Mouse (Mus musculus) thymus, adult 2 months (tissue): Measurements from ENCODE around the gene Aen. TPM values are rescaled to one million over a fixed set of nuclear protein-coding genes. Genes with fewer than 3 reads are reported as not detected.

Experiments used
- DNase-seq: peaks from one replicate; pipeline ENCODE4 v3.0.0; 2021
- H3K27ac ChIP-seq: fragments of 200-500 bp; 2 replicates; pipeline ENCODE4 v1.5.1; 2012; ENCODE audit warnings: low read length, control low read depth; ENCODE audit not compliant: control insufficient read depth, insufficient read depth
- H3K27me3 ChIP-seq: fragments of 200-500 bp; 2 replicates; pipeline ENCODE4 v1.6.1; 2012; ENCODE audit warnings: mild to moderate bottlenecking, low read length, moderate library complexity, mixed read lengths; ENCODE audit not compliant: control insufficient read depth, insufficient read depth
- H3K36me3 ChIP-seq: fragments of 200-500 bp; 2 replicates; pipeline ENCODE4 v1.6.1; 2012; ENCODE audit warnings: mild to moderate bottlenecking, low read length, moderate library complexity; ENCODE audit not compliant: control insufficient read depth, insufficient read depth
- H3K4me1 ChIP-seq: fragments of 200-500 bp; replicated peaks from 2 replicates; pipeline ENCODE4 v1.6.1; 2012; ENCODE audit warnings: low read length; ENCODE audit not compliant: control insufficient read depth, insufficient read depth
- H3K4me3 ChIP-seq: fragments of 200-500 bp; 2 replicates; pipeline ENCODE4 v1.5.1; 2012; ENCODE audit warnings: mild to moderate bottlenecking, low read length, control low read depth, moderate library complexity; ENCODE audit not compliant: control insufficient read depth, insufficient read depth
- CTCF ChIP-seq: fragments of 200-500 bp; IDR thresholded peaks from 2 replicates; pipeline ENCODE4 v1.5.1; 2012; ENCODE audit warnings: mild to moderate bottlenecking, control low read depth, low read length, moderate library complexity, borderline replicate concordance; ENCODE audit not compliant: control insufficient read depth, poor library complexity, insufficient read depth; ENCODE audit errors: extremely low read depth
- POLR2A ChIP-seq: fragments of 200-500 bp; IDR thresholded peaks from 2 replicates; pipeline ENCODE4 v1.6.1; 2012; ENCODE audit warnings: mild to moderate bottlenecking, low read length, control low read depth, moderate library complexity; ENCODE audit not compliant: control insufficient read depth, poor library complexity, insufficient read depth; ENCODE audit errors: extremely low read depth
- WGBS: fragments of 180-500 bp; shearing (Covaris S2); methylation state at CpG from one replicate; pipeline ENCODE4 v1.1.7; 2018; 5-methylcytosine and 5-hydroxymethylcytosine counted together
- polyA plus RNA-seq: library from polyadenylated mRNA; depleted of rRNA; stranded (reverse); fragments of >200 nt; gene quantifications from 2 replicates; pipeline ENCODE4 v1.2.3, GENCODE M21; 2012

The Aen gene
- polyA plus RNA-seq, 1 experiment, result 32.3 TPM

DNA sequence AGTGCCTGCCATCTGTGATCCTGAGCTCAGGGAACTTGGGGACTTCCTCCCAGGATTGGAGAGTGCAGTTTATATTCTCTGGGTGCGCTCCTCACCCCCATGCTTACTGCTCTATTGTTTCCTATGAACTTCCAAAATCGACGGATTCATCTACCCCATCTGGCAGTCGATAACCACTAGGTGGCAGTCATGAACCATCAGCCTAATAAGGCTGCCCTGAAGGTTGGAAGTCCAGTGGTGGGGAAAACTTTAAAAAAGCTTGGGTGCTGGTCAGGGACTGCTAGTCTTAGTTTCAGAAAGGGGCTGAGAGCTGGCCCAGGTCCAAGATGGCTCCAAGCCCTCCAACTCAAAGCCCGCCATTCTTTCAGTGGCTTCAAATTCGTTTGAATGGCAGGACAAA is 28.6 kb downstream of the Aen start:
- peak; percentile 55 for DNase-seq
- WGBS, result 22% methylated on average over 6 of the region's 6 CpGs
- Histone ChIP-seq H3K27me3 (no peaks in the 10 kb centered on the region), H3K36me3 (no peaks in the 10 kb centered on the region), H3K27ac (no peak overlapping the region), H3K4me3 (no peak overlapping the region), H3K4me1 (no peaks in the 10 kb centered on the region)
- TF ChIP-seq POLR2A (no peak), CTCF (0 out of 2 replicates have a peak, but pooled peaks have one; percentile 54)

DNA sequence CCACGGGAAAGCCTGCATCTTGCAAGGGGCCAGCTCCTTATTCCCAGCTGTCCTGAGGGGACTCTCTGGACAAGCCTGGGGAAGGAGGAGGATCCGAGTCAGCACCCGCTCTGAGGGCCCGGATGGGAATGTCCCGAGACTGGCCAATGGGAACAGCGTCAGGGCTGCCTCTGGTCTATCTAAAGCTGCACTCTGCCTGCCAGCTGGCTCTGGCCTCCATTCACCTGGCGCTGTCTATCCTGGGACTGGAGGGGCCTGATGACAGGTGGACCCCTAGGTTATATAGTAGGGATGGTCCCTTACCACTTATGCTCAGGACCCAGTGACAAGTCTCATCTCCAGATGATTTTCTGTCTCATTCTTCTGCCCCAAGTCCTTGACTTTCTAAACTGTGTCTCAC is 29.1 kb downstream of the Aen start:
- Histone ChIP-seq H3K4me3 (no peak overlapping the region), H3K4me1 (no peaks in the 10 kb centered on the region), H3K27me3 (no peaks in the 10 kb centered on the region), H3K36me3 (no peaks in the 10 kb centered on the region), H3K27ac (no peak overlapping the region)
- 82% methylated on average over 7 of the region's 7 CpGs for WGBS
- DNase-seq, result no peak
- TF ChIP-seq POLR2A, result no peak
- 0 out of 2 replicates have a peak, but pooled peaks have one; percentile 4 for TF ChIP-seq CTCF

DNA sequence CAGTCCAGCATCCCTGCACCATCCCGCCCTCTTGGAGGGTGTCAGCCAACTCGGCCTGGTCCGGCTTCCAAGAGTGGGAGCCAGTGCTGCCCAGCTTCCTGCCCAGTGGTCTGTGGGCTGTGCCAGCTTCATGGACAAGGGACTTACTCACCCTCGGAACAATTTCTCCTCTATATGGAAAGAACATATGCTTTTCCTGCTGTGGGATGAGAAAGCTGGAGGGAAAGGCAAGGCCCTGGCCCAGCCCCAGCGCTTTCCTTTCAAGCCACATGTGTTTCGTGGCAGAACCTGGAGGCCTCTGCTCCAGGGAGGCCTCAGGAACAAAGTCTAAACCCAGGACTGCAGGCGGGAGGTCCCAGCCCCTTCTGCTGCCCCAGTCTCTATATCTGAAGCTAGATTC is 30.0 kb downstream of the Aen start:
- Histone ChIP-seq H3K27me3 (no peaks in the 10 kb centered on the region), H3K27ac (no peak overlapping the region), H3K4me1 (no peaks in the 10 kb centered on the region), H3K36me3 (no peaks in the 10 kb centered on the region), H3K4me3 (no peak overlapping the region)
- no peak for DNase-seq
- TF ChIP-seq CTCF (no peak), POLR2A (no peak)
- WGBS, result 94% methylated on average over 7 of the region's 7 CpGs

DNA sequence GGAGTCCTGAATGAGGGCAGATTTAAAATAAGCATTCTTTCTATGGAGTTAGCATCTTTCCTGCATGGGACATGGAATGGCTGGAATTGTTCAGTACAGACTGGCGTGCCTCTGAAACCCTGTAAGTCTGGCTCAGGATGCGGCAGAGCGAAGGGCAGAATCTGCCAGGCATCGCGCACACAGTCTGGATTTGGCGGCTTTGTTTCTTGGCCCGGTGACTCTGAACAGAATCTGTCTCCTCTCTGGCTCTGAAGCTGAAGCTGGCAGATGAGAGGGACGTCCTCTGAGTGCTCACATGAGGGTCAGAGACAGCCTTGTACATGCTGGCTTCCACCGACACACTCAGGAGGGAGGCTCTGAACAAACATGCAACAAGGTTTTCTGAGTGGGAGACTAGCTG is 30.5 kb downstream of the Aen start:
- Histone ChIP-seq H3K4me3 (no peak overlapping the region), H3K4me1 (no peaks in the 10 kb centered on the region), H3K27ac (no peak overlapping the region), H3K36me3 (no peaks in the 10 kb centered on the region), H3K27me3 (no peaks in the 10 kb centered on the region)
- no peak for DNase-seq
- no peak for TF ChIP-seq CTCF
- TF ChIP-seq POLR2A, result no peak
- 91% methylated on average over 9 of the region's 9 CpGs for WGBS

DNA sequence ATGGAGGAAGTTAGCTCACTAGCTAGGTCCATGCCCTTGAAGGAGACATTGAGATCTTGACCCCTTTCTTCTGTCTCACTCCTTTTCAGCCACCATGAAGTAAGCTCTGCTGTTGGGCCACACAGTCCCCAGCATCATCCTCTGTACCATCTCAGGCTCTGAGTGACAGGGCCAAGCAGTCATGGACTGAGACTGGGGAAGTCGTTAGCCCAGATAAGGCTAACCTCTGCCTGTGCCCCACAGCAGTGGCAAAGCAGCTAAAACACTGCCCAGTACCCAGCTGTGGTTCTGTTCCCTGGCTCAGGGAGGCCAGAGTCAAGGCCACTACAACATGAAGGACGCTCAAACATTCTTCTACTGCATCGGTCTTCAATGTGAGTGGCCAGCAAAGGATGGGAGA is 31.6 kb downstream of the Aen start:
- H3K36me3 ChIP-seq, result no peaks in the 10 kb centered on the region
- H3K27me3 ChIP-seq, result no peaks in the 10 kb centered on the region
- DNase-seq, result no peak
- H3K4me1 ChIP-seq, result no peaks in the 10 kb centered on the region
- H3K27ac ChIP-seq, result no peak overlapping the region
- H3K4me3 ChIP-seq, result no peak overlapping the region
- TF ChIP-seq POLR2A (no peak), CTCF (no peak)
- 86% methylated on average over 3 of the region's 3 CpGs for WGBS

DNA sequence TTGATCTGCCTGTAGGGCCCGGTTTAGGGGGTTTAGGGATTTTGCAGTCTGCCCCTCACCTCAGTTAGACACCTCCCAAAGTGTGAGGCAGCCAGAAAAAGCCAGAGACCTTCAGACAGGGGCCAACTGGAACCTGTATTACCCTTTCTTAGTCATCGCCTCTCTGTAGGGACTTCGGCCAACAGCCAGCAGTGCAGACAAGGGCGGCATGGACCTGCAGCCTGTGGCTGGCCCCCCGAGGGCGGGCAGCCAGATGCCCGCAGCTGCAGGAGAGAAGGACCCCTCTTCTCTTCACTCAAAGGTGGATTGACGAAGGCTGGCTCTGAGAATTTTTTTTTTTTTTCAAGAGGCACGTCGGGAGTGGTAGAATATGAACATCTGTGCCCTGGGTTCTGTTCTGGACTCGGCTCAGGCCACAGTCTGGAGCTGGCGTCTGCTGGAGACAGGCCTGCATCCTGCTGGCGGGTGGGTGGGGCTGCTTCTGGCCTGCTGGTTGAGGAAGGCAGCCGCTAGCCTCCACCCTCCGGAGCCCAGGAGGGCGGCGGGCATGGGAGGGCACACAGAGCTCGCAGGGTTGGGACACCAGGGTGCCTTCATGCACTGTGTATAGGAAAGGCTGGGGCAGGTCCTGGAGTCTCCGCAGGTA is 43.4 kb downstream of the Aen start:
- H3K27me3 ChIP-seq, result no peaks in the 10 kb centered on the region
- 72% methylated on average over 19 of the region's 19 CpGs for WGBS
- H3K36me3 ChIP-seq, result no peaks in the 10 kb centered on the region
- DNase-seq, result no peak
- H3K27ac ChIP-seq, result no peak overlapping the region
- no peak overlapping the region for H3K4me3 ChIP-seq
- TF ChIP-seq CTCF (no peak), POLR2A (no peak)
- no peaks in the 10 kb centered on the region for H3K4me1 ChIP-seq

DNA sequence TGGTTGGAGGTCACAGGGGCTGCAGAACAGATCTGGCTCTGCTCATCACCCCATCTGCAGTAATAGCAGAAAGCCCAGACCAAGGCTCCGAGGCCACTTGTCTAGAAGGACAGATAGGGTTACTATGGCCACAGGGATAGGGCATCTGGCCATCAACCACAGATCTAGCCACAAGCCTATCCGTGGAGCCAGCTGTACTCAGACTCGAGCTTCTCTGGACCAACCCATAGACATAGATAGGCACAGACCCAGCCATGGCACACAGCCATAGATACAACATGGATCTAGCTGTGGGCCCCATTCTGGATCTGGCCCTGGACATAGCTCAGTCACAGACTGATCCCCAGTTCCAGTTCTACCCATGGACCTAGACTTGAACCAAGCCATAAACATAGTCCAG is 45.3 kb downstream of the Aen start:
- H3K27me3 ChIP-seq, result no peaks in the 10 kb centered on the region
- H3K4me3 ChIP-seq, result no peak overlapping the region
- 81% methylated on average over 3 of the region's 3 CpGs for WGBS
- no peak for DNase-seq
- no peaks in the 10 kb centered on the region for H3K4me1 ChIP-seq
- no peaks in the 10 kb centered on the region for H3K36me3 ChIP-seq
- H3K27ac ChIP-seq, result no peak overlapping the region
- TF ChIP-seq POLR2A (no peak), CTCF (no peak)

- TF ChIP-seq CTCF, result no peak
- no peak for TF ChIP-seq POLR2A
- no peaks in the 10 kb centered on the region for H3K36me3 ChIP-seq
- no peak overlapping the region for H3K27ac ChIP-seq
- no peaks in the 10 kb centered on the region for H3K27me3 ChIP-seq
- DNase-seq, result no peak
- WGBS, result 92% methylated on average over 2 of the region's 2 CpGs
- H3K4me1 ChIP-seq, result no peaks in the 10 kb centered on the region
- no peak overlapping the region for H3K4me3 ChIP-seq
These were observed 46.9 kb downstream of the Aen start for GRCm38 (mm10) chr7:78942544-78942943.
